Comparison of ENCODE assay signal across 9 mouse cellular contexts in genomic region chr11:53463551-53464424, GRCm38 (mm10). TPM values are rescaled to one million over a fixed set of nuclear protein-coding genes. Genes with fewer than 3 reads are reported as not detected.
DNase-seq lines count a peak whose midpoint lies in the region; ATAC-seq and TF ChIP-seq lines count a peak whose summit lies in the region.
"Had no signal": no experiment of that assay in that cellular context is flagged by ENCODE, and none has a peak within 500 bp of the region (broad histone marks: within the 10 kb centered on the region; RNA-seq: fewer than 3 reads in every experiment).

No protein-coding gene starts in this region.

- no peak for TF ChIP-seq CTCF in bone marrow macrophage, adult 2 months (IDR thresholded peaks at IDR 0.05; ENCODE audit: low read depth, low read length)

- DNase-seq in heart, postnatal 36 days: no peak
- peak; percentile 63 for DNase-seq in limb, embryonic 11.5 days (ENCODE audit: low spot score)
- DNase-seq in cerebellum, adult 9-10 months: no peak
- no peak for DNase-seq in spleen, postnatal 36 days (ENCODE audit: low spot score in 2 of 2)

- H3K4me3 ChIP-seq in heart, embryonic 12.5 days: peak overlapping the region; percentile 49
- H3K4me3 ChIP-seq in bone marrow macrophage, adult 2 months (ENCODE audit: insufficient read depth, low read length): peak overlapping the region; percentile 51
- peak overlapping the region; percentile 31 for H3K4me3 ChIP-seq in limb, embryonic 11.5 days (ENCODE audit: low read depth, low read length)
- peak overlapping the region; percentile 44 for H3K4me3 ChIP-seq in neural tube, embryonic 15.5 days (replicated peaks)

- no peak for ATAC-seq in heart, embryonic 12.5 days (ENCODE audit: insufficient number of reproducible peaks, low FRiP score)
- ATAC-seq in granulocyte monocyte progenitor cell, adult 5-6 weeks (replicated peaks; ENCODE audit: poor library complexity, severe bottlenecking): peak; percentile 47
- peak; percentile 37; the same call in 1 of the 2 replicates for ATAC-seq in limb, embryonic 11.5 days (ENCODE audit: insufficient number of reproducible peaks, low FRiP score, low TSS enrichment, low read depth)
- ATAC-seq in neural tube, embryonic 15.5 days (ENCODE audit: low FRiP score): no peak

- peaks cover 21% of the 10 kb centered on the region for H3K4me1 ChIP-seq in heart, embryonic 12.5 days (replicated peaks)
- H3K4me1 ChIP-seq in bone marrow macrophage, adult 2 months (ENCODE audit: control insufficient read depth, insufficient read depth, low read length): no peaks in the 10 kb centered on the region
- H3K4me1 ChIP-seq in limb, embryonic 11.5 days (ENCODE audit: control insufficient read depth, insufficient read depth, low read length): peaks cover 4% of the 10 kb centered on the region
- peaks cover 20% of the 10 kb centered on the region for H3K4me1 ChIP-seq in neural tube, embryonic 15.5 days

- H3K36me3 ChIP-seq in heart, embryonic 12.5 days: 0 out of 2 replicates have a peak, but pooled peaks cover 3% of the 10 kb centered on the region
- no peaks in the 10 kb centered on the region for H3K36me3 ChIP-seq in limb, embryonic 11.5 days (ENCODE audit: control insufficient read depth, insufficient read depth, low read length)
- no peaks in the 10 kb centered on the region for H3K36me3 ChIP-seq in neural tube, embryonic 15.5 days

- H3K27ac ChIP-seq in heart, embryonic 12.5 days (ENCODE audit: poor library complexity, severe bottlenecking): no peak overlapping the region
- no peak overlapping the region for H3K27ac ChIP-seq in bone marrow macrophage, adult 2 months (ENCODE audit: insufficient read depth, low read depth, low read length)
- H3K27ac ChIP-seq in limb, embryonic 11.5 days (replicated peaks; ENCODE audit: low read depth, low read length): no peak overlapping the region
- no peak overlapping the region for H3K27ac ChIP-seq in neural tube, embryonic 15.5 days (replicated peaks)

- intact Hi-C loops in heart, postnatal 36 days (cut with DNase I): loop anchor here (10.0 kb wide), 1 partner anchor 391 kb away; the partner anchor contains the start of gene Gm12216

- no peak for TF ChIP-seq POLR2A in bone marrow macrophage, adult 2 months (IDR thresholded peaks at IDR 0.05; ENCODE audit: borderline replicate concordance, low read depth, low read length)

- peak overlapping the region; percentile 81 for H3K4me2 ChIP-seq in heart, embryonic 12.5 days
- H3K4me2 ChIP-seq in limb, embryonic 11.5 days (ENCODE audit: low read depth, severe bottlenecking): peak overlapping the region; percentile 66
- peak overlapping the region; percentile 96 for H3K4me2 ChIP-seq in neural tube, embryonic 15.5 days

- 8% methylated on average over 55 of the region's 55 CpGs for WGBS in heart, embryonic 12.5 days
- WGBS in limb, embryonic 11.5 days: 6% methylated on average over 50 of the region's 55 CpGs
- WGBS in neural tube, embryonic 15.5 days: 9% methylated on average over 55 of the region's 55 CpGs

- no peaks in the 10 kb centered on the region for H3K9me3 ChIP-seq in heart, embryonic 12.5 days (replicated peaks)
- no peaks in the 10 kb centered on the region for H3K9me3 ChIP-seq in limb, embryonic 11.5 days (ENCODE audit: control insufficient read depth, low read length)
- H3K9me3 ChIP-seq in neural tube, embryonic 15.5 days (replicated peaks): no peaks in the 10 kb centered on the region

- H3K9ac ChIP-seq in heart, embryonic 12.5 days: peak overlapping the region; percentile 47
- H3K9ac ChIP-seq in limb, embryonic 11.5 days (ENCODE audit: low read length): peak overlapping the region; percentile 49; the same call in 1 of the 2 replicates
- H3K9ac ChIP-seq in neural tube, embryonic 15.5 days (replicated peaks): peak overlapping the region; percentile 41; the same call in 1 of the 2 replicates

- H3K27me3 ChIP-seq in heart, embryonic 12.5 days (replicated peaks): peaks cover 68% of the 10 kb centered on the region
- H3K27me3 ChIP-seq in limb, embryonic 11.5 days (ENCODE audit: control insufficient read depth, insufficient read depth, low read length): peaks cover 40% of the 10 kb centered on the region
- peaks cover 84% of the 10 kb centered on the region for H3K27me3 ChIP-seq in neural tube, embryonic 15.5 days (replicated peaks)

RNA-seq across cellular contexts. Expression of gene Gm9837, which starts 6.5 kb away (rescaled TPM):
- not detected in 2 replicates for polyA plus RNA-seq in heart, embryonic 12.5 days (2016; fragmentation: Nextera tagmentation; extraction: Ambion mirVana)
- not detected for total RNA-seq in heart, postnatal 36 days (2021)
- polyA plus RNA-seq in bone marrow macrophage, adult 2 months (2012; ENCODE audit: insufficient read depth, insufficient read length, missing spikeins): not detected in 2 replicates
- total RNA-seq in granulocyte monocyte progenitor cell, adult 5-6 weeks (2014; fragmentation: Nextera tagmentation): not detected in 2 replicates
- not detected in 2 replicates for total RNA-seq in granulocyte monocyte progenitor cell, adult 5-6 weeks (2017)
- polyA plus RNA-seq in limb, embryonic 11.5 days (2014; fragmentation: Nextera tagmentation; extraction: Ambion mirVana): not detected in 2 replicates
- polyA plus RNA-seq in neural tube, embryonic 15.5 days (2015; fragmentation: Nextera tagmentation; extraction: Ambion mirVana): not detected in 2 replicates
- polyA plus RNA-seq: gonadal fat pad, adult 2 months had no signal

RNA-seq across cellular contexts. Expression of gene Shroom1, which starts 6.8 kb away (rescaled TPM):
- 5.3 and 5.8 TPM in 2 replicates for polyA plus RNA-seq in heart, embryonic 12.5 days (2016; fragmentation: Nextera tagmentation; extraction: Ambion mirVana)
- under 1 TPM; 0.39 to 0.76 TPM for total RNA-seq in heart, postnatal 36 days (2021)
- polyA plus RNA-seq in bone marrow macrophage, adult 2 months (2012; ENCODE audit: insufficient read depth, insufficient read length, missing spikeins): 0.17 TPM in 1 of 2 replicates, not detected in the other
- 0.30 TPM in 1 of 2 replicates, not detected in the other for total RNA-seq in granulocyte monocyte progenitor cell, adult 5-6 weeks (2014; fragmentation: Nextera tagmentation)
- total RNA-seq in granulocyte monocyte progenitor cell, adult 5-6 weeks (2017): not detected in 2 replicates
- polyA plus RNA-seq in limb, embryonic 11.5 days (2014; fragmentation: Nextera tagmentation; extraction: Ambion mirVana): 4.6 and 4.7 TPM in 2 replicates
- 3.4 and 4.1 TPM in 2 replicates for polyA plus RNA-seq in neural tube, embryonic 15.5 days (2015; fragmentation: Nextera tagmentation; extraction: Ambion mirVana)

RNA-seq across cellular contexts. Expression of gene Gm10447, which starts 6.9 kb away (rescaled TPM):
- 0.11 and 0.15 TPM in 2 replicates for polyA plus RNA-seq in heart, embryonic 12.5 days (2016; fragmentation: Nextera tagmentation; extraction: Ambion mirVana)
- not detected for total RNA-seq in heart, postnatal 36 days (2021)
- polyA plus RNA-seq in bone marrow macrophage, adult 2 months (2012; ENCODE audit: insufficient read depth, insufficient read length, missing spikeins): not detected in 2 replicates
- not detected in 2 replicates for total RNA-seq in granulocyte monocyte progenitor cell, adult 5-6 weeks (2014; fragmentation: Nextera tagmentation)
- not detected in 2 replicates for total RNA-seq in granulocyte monocyte progenitor cell, adult 5-6 weeks (2017)
- polyA plus RNA-seq in limb, embryonic 11.5 days (2014; fragmentation: Nextera tagmentation; extraction: Ambion mirVana): 0.08 TPM in 1 of 2 replicates, not detected in the other
- 0.13 TPM in 1 of 2 replicates, not detected in the other for polyA plus RNA-seq in neural tube, embryonic 15.5 days (2015; fragmentation: Nextera tagmentation; extraction: Ambion mirVana)

RNA-seq across cellular contexts. Expression of gene Gm9945, which starts 16.2 kb away (rescaled TPM):
- polyA plus RNA-seq in heart, embryonic 12.5 days (2016; fragmentation: Nextera tagmentation; extraction: Ambion mirVana): not detected in 2 replicates
- not detected for total RNA-seq in heart, postnatal 36 days (2021)
- polyA plus RNA-seq in bone marrow macrophage, adult 2 months (2012; ENCODE audit: insufficient read depth, insufficient read length, missing spikeins): not detected in 2 replicates
- not detected in 2 replicates for total RNA-seq in granulocyte monocyte progenitor cell, adult 5-6 weeks (2014; fragmentation: Nextera tagmentation)
- not detected in 2 replicates for total RNA-seq in granulocyte monocyte progenitor cell, adult 5-6 weeks (2017)
- polyA plus RNA-seq in limb, embryonic 11.5 days (2014; fragmentation: Nextera tagmentation; extraction: Ambion mirVana): not detected in 2 replicates
- 0.27 TPM in 1 of 2 replicates, not detected in the other for polyA plus RNA-seq in neural tube, embryonic 15.5 days (2015; fragmentation: Nextera tagmentation; extraction: Ambion mirVana)
- polyA plus RNA-seq: gonadal fat pad, adult 2 months had no signal

RNA-seq across cellular contexts. Expression of gene Sowaha, which starts 16.3 kb away (rescaled TPM):
- polyA plus RNA-seq in heart, embryonic 12.5 days (2016; fragmentation: Nextera tagmentation; extraction: Ambion mirVana): 0.54 and 0.58 TPM in 2 replicates
- total RNA-seq in heart, postnatal 36 days (2021): under 1 TPM; 0.14 TPM
- polyA plus RNA-seq in bone marrow macrophage, adult 2 months (2012; ENCODE audit: insufficient read depth, insufficient read length, missing spikeins): not detected in 2 replicates
- not detected in 2 replicates for total RNA-seq in granulocyte monocyte progenitor cell, adult 5-6 weeks (2014; fragmentation: Nextera tagmentation)
- not detected in 2 replicates for total RNA-seq in granulocyte monocyte progenitor cell, adult 5-6 weeks (2017)
- 0.08 and 0.20 TPM in 2 replicates for polyA plus RNA-seq in limb, embryonic 11.5 days (2014; fragmentation: Nextera tagmentation; extraction: Ambion mirVana)
- polyA plus RNA-seq in neural tube, embryonic 15.5 days (2015; fragmentation: Nextera tagmentation; extraction: Ambion mirVana): 1.4 and 1.6 TPM in 2 replicates

Comparison
In these comparisons a context has a peak if more than half of its experiments do, and no peak if none do; other contexts are left out.
1. ATAC-seq: peak in granulocyte monocyte progenitor cell, adult 5-6 weeks (single experiment) and limb, embryonic 11.5 days (single experiment); none in heart, embryonic 12.5 days (single experiment) and neural tube, embryonic 15.5 days (single experiment).
2. Peak in every context shown above with its lines, with median percentiles within 50 percentile points of each other: H3K4me2 ChIP-seq, H3K4me3 ChIP-seq and H3K9ac ChIP-seq.